Mouse (Mus musculus): ENCODE results near the gene Adarb1. TPM values are rescaled to one million over a fixed set of nuclear protein-coding genes. Genes with fewer than 3 reads are reported as not detected.

The Adarb1 gene
- polyA plus RNA-seq, 1 experiment from 2014 or later, result 3.0 TPM

DNA sequence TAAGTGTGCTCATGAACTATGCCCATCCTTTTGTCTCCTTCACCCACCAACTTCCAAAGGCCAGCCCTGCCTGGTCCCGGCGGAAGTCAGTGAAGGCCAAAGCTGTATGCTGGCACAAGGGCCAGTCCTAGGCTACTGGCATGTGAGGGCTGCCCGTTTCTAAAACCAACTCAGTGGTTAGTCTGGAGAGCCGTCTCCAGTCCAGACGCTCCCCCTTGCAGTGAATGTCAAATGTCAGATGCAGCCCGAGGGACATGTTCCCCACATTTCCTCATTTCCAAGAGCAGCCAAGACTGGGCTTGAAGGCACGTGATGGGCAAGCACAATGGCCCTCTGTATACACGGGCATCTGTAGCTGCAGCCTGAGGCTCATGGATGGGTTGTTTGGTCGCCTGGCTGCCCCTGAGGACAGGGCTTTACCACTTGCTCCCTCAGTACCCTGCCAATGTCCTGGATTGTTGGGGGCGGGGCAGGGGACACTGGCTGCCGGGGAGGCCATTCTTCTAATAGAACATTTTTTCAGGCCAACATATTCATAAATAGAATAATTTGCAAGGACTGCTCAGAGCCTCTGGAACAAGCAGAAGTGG, 174.4 kb downstream of the Adarb1 start:
- H3K4me3 ChIP-seq (ENCODE audit: low read length), result no peak overlapping the region
- WGBS, result 68% methylated on average over 11 of the region's 11 CpGs
- H3K36me3 ChIP-seq (ENCODE audit: control insufficient read depth, insufficient read depth, low read length), result no peaks in the 10 kb centered on the region
- peak overlapping the region; percentile 65 for H3K27ac ChIP-seq (ENCODE audit: low read length)
- H3K9me3 ChIP-seq (ENCODE audit: control insufficient read depth, low read length), result no peaks in the 10 kb centered on the region
- H3K4me2 ChIP-seq (ENCODE audit: low read depth, low read length), result no peak overlapping the region
- no peaks in the 10 kb centered on the region for H3K27me3 ChIP-seq (replicated peaks; ENCODE audit: control insufficient read depth, insufficient read depth, low read length)
- H3K4me1 ChIP-seq (ENCODE audit: control insufficient read depth, insufficient read depth, low read length), result peaks cover 15% of the 10 kb centered on the region; the same call in 1 of the 2 replicates
- peak; percentile 26; the same call in 1 of the 2 replicates for ATAC-seq
- no peak overlapping the region; the same call in 1 of the 2 replicates for H3K9ac ChIP-seq (ENCODE audit: low read depth, low read length)

DNA sequence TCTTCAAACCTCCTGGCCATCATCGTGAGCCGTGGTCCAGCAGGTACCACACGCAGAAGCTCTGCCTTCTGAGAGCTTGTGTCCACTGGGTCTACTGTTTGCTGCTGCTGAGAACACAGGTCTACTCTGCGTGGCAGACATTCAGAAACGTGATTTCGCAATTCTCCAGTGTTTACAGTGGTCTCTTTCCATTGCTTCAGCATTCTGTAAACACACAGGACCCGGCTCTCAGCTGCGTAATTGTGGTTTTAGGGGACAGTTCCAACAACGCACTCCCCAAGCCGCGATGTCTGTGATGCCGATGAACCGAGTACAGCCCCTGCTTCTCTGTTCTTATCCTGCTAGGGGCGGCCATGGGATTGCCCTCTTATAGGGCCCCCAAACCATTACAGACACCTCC, 175.2 kb downstream of the Adarb1 start:
- H3K4me1 ChIP-seq (ENCODE audit: control insufficient read depth, insufficient read depth, low read length), result peaks cover 13% of the 10 kb centered on the region; the same call in 1 of the 2 replicates
- H3K27me3 ChIP-seq (replicated peaks; ENCODE audit: control insufficient read depth, insufficient read depth, low read length), result no peaks in the 10 kb centered on the region
- peak overlapping the region; percentile 42; the same call in 1 of the 2 replicates for H3K9ac ChIP-seq (ENCODE audit: low read depth, low read length)
- 61% methylated on average over 14 of the region's 14 CpGs for WGBS
- ATAC-seq, result peak; percentile 54
- H3K9me3 ChIP-seq (ENCODE audit: control insufficient read depth, low read length), result no peaks in the 10 kb centered on the region
- no peak overlapping the region for H3K4me3 ChIP-seq (ENCODE audit: low read length)
- H3K36me3 ChIP-seq (ENCODE audit: control insufficient read depth, insufficient read depth, low read length), result no peaks in the 10 kb centered on the region
- H3K4me2 ChIP-seq (ENCODE audit: low read depth, low read length), result 0 out of 2 replicates have a peak overlapping the region, but pooled peaks have one; percentile 4
- peak overlapping the region; percentile 65 for H3K27ac ChIP-seq (ENCODE audit: low read length)

DNA sequence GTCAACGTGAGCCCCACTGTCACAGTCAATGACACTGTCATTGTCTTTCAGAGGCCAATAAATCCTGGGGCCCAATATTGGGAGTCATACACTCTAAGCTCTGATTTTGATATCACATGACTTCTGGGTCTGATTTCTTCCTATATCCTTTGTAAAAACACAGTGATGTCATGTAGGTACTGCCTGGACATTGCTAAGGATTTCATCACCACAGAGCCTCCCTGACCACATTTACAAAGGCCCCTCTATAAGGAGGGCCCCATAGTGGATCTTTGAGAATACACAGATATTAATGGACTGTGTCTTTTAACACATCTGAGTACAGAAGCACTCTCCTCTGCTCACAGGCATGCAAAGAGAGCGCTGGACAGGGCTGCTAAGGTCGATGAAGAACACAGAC, 175.7 kb downstream of the Adarb1 start:
- WGBS, result 77% methylated on average over 3 of the region's 3 CpGs
- no peak for ATAC-seq

DNA sequence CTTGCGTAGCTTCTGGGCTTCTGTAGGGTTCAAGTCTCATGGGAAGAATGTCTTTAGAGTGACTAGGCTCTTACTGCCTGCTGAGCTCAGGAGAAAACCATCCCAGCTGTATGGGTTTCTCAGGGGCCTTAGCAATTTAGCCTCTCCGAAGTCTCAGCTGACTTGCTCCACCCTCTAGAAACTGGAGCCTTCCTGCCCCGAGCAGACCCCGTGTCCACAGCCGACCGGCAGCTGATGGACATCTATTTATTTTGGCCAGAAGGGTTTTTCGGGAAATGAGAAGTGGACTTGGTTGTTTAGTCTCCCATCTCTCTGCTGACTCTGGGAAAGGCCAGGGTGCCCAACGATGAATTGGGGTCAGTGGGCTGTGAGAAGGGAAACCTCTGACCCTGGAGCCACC, 177.3 kb downstream of the Adarb1 start:
- Histone ChIP-seq H3K27ac (ENCODE audit: low read length) (no peak overlapping the region), H3K36me3 (ENCODE audit: control insufficient read depth, insufficient read depth, low read length) (no peaks in the 10 kb centered on the region), H3K27me3 (replicated peaks; ENCODE audit: control insufficient read depth, insufficient read depth, low read length) (no peaks in the 10 kb centered on the region), H3K4me3 (ENCODE audit: low read length) (no peak overlapping the region), H3K4me1 (ENCODE audit: control insufficient read depth, insufficient read depth, low read length) (peaks cover 7% of the 10 kb centered on the region; the same call in 1 of the 2 replicates), H3K4me2 (ENCODE audit: low read depth, low read length) (no peak overlapping the region), H3K9me3 (ENCODE audit: control insufficient read depth, low read length) (no peaks in the 10 kb centered on the region), H3K9ac (ENCODE audit: low read depth, low read length) (no peak overlapping the region)
- WGBS, result 55% methylated on average over 8 of the region's 8 CpGs
- ATAC-seq, result no peak; the same call in 1 of the 2 replicates

More for the DNA sequence above, 175.7 kb downstream of the Adarb1 start:
- Histone ChIP-seq H3K9ac (ENCODE audit: low read depth, low read length) (no peak overlapping the region), H3K4me1 (ENCODE audit: control insufficient read depth, insufficient read depth, low read length) (peaks cover 8% of the 10 kb centered on the region; the same call in 1 of the 2 replicates), H3K36me3 (ENCODE audit: control insufficient read depth, insufficient read depth, low read length) (no peaks in the 10 kb centered on the region), H3K9me3 (ENCODE audit: control insufficient read depth, low read length) (no peaks in the 10 kb centered on the region), H3K4me2 (ENCODE audit: low read depth, low read length) (no peak overlapping the region), H3K4me3 (ENCODE audit: low read length) (no peak overlapping the region), H3K27me3 (replicated peaks; ENCODE audit: control insufficient read depth, insufficient read depth, low read length) (no peaks in the 10 kb centered on the region), H3K27ac (ENCODE audit: low read length) (no peak overlapping the region)

Other genes starting within 250 kb of the Adarb1 start
- gene Pofut2, start 159.1 kb downstream of the Adarb1 start, polyA plus RNA-seq (2015; fragmentation: Nextera tagmentation; extraction: Ambion mirVana), result 101 and 108 TPM in 2 replicates
- 39.0 and 43.8 TPM in 2 replicates for gene Fam207a, start 97.5 kb upstream of the Adarb1 start, polyA plus RNA-seq (2015; fragmentation: Nextera tagmentation; extraction: Ambion mirVana)
- 3.8 and 3.9 TPM in 2 replicates for gene Itgb2, start 112.0 kb upstream of the Adarb1 start, polyA plus RNA-seq (2015; fragmentation: Nextera tagmentation; extraction: Ambion mirVana)
- gene Pttg1ip, start 163.4 kb upstream of the Adarb1 start, polyA plus RNA-seq (2015; fragmentation: Nextera tagmentation; extraction: Ambion mirVana), result 177 and 181 TPM in 2 replicates
- 330 and 356 TPM in 2 replicates for gene Sumo3, start 187.8 kb upstream of the Adarb1 start, polyA plus RNA-seq (2015; fragmentation: Nextera tagmentation; extraction: Ambion mirVana)
- 1.9 TPM in 1 of 2 replicates, not detected in the other for gene Gm49325, start 187.9 kb upstream of the Adarb1 start, polyA plus RNA-seq (2015; fragmentation: Nextera tagmentation; extraction: Ambion mirVana)
- 61.5 and 68.6 TPM in 2 replicates for gene Ube2g2, start 204.0 kb upstream of the Adarb1 start, polyA plus RNA-seq (2015; fragmentation: Nextera tagmentation; extraction: Ambion mirVana)